Mouse (Mus musculus): ENCODE data around the gene Mbnl2. TPM values are rescaled to one million over a fixed set of nuclear protein-coding genes. Genes with fewer than 3 reads are reported as not detected.

The Mbnl2 gene
- polyA plus RNA-seq, 1 experiment from 2014 or later, result 110 TPM

DNA sequence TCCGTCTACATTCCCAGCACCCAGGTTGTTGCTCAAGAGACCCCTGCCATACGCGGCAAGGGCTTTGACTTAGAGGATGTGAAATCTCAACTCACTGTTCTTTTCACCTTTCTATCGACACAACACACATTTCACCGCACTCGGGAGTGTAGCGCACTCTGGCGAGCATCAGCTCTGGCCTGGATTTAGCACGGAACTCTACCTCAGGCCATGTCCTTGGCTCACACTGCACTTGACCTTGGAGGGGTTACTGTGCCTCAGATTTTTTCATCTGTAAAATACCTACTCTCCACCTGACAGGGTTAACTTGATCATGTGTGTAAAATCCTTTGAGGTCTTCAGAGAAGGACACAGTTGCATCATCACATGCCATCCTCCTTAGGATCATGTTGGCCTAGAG is 127.2 kb downstream of the Mbnl2 start:
- H3K27me3 ChIP-seq (ENCODE audit: insufficient read depth, low read length), result no peaks in the 10 kb centered on the region
- H3K4me2 ChIP-seq, result no peak overlapping the region
- no peak for DNase-seq
- H3K4me1 ChIP-seq (ENCODE audit: insufficient read depth), result no peaks in the 10 kb centered on the region
- ATAC-seq (ENCODE audit: insufficient read depth), result no peak
- no peaks in the 10 kb centered on the region for H3K9me3 ChIP-seq (ENCODE audit: low read depth, low read length)
- H3K4me3 ChIP-seq (ENCODE audit: low read depth, low read length), result no peak overlapping the region
- H3K27ac ChIP-seq (ENCODE audit: low read depth), result no peak overlapping the region
- TF ChIP-seq CTCF (IDR thresholded peaks at IDR 0.05; ENCODE audit: low read depth), result no peak
- H3K9ac ChIP-seq, result no peak overlapping the region
- peaks cover 66% of the 10 kb centered on the region for H3K36me3 ChIP-seq (ENCODE audit: insufficient read depth)
- 93% methylated on average over 9 of the region's 9 CpGs for WGBS

DNA sequence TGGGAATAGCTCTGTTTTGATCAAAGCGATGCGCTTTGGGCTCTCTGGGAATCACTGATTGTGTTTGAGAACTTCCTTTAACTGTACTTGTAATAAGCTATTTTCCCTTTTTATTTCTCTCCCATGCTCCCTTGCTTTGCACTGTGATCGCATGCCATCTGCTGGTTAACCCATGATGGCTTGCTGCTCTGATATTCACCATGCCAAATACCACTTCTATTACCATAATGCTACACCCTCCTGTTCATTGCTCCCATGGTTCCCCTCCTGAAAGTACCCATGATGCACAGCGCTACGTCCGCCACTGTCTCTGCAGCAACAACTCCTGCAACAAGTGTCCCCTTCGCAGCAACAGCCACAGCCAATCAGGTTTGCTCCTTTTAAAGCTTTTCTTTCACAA is 128.9 kb downstream of the Mbnl2 start:
- Histone ChIP-seq H3K9me3 (ENCODE audit: low read depth, low read length) (no peaks in the 10 kb centered on the region), H3K4me2 (no peak overlapping the region), H3K27ac (ENCODE audit: low read depth) (no peak overlapping the region), H3K27me3 (ENCODE audit: insufficient read depth, low read length) (no peaks in the 10 kb centered on the region), H3K4me3 (ENCODE audit: low read depth, low read length) (no peak overlapping the region), H3K36me3 (ENCODE audit: insufficient read depth) (peaks cover 64% of the 10 kb centered on the region), H3K9ac (no peak overlapping the region), H3K4me1 (ENCODE audit: insufficient read depth) (no peaks in the 10 kb centered on the region)
- no peak; the same call in 1 of the 2 replicates for TF ChIP-seq CTCF (IDR thresholded peaks at IDR 0.05; ENCODE audit: low read depth)
- ATAC-seq (ENCODE audit: insufficient read depth) (no peak), DNase-seq (no peak)
- WGBS, result 92% methylated on average over 7 of the region's 7 CpGs

DNA sequence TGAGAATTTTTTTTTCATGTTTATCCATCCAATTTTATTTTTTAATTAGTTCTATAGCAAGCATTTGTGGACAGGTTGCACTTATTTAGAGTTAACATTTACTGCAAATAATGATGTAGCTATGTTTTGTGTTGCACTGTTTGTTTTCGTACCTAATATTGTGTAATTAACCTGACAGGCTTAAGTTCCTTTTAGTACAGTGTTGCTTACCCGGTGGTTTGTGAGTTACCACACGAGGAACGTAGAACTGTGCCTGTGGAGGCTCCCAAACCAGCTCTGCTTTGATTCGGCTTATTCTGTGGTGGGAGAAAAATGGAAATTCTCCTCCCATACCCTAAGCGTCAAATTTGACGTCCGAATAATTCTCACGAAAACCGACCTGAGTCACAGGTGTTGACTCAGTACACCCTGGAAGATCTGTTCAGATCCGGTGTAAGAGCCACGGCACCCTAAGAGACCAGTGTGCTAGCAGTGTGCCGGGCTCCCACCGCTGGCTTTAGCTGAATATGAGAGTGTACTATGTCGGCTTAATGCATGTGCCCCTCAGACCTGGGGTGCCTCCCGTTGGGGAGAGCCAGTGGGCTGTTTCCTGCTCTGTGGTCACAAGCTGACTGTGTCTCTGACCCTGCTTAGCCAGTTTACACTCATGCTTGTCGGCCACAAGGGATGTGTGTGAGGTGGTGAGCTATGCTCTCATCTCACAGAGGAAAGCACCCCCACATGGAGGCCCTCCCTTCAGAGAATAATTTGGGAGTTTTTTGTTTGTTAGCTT is 129.5 kb downstream of the Mbnl2 start:
- H3K4me2 ChIP-seq, result no peak overlapping the region
- no peak for TF ChIP-seq CTCF (IDR thresholded peaks at IDR 0.05; ENCODE audit: low read depth)
- H3K27ac ChIP-seq (ENCODE audit: low read depth), result no peak overlapping the region
- ATAC-seq (ENCODE audit: insufficient read depth) (no peak), DNase-seq (no peak)
- no peak overlapping the region for H3K9ac ChIP-seq
- no peaks in the 10 kb centered on the region for H3K27me3 ChIP-seq (ENCODE audit: insufficient read depth, low read length)
- H3K9me3 ChIP-seq (ENCODE audit: low read depth, low read length), result no peaks in the 10 kb centered on the region
- no peaks in the 10 kb centered on the region for H3K4me1 ChIP-seq (ENCODE audit: insufficient read depth)
- H3K36me3 ChIP-seq (ENCODE audit: insufficient read depth), result peaks cover 60% of the 10 kb centered on the region
- WGBS, result 61% methylated on average over 17 of the region's 17 CpGs
- H3K4me3 ChIP-seq (ENCODE audit: low read depth, low read length), result no peak overlapping the region

DNA sequence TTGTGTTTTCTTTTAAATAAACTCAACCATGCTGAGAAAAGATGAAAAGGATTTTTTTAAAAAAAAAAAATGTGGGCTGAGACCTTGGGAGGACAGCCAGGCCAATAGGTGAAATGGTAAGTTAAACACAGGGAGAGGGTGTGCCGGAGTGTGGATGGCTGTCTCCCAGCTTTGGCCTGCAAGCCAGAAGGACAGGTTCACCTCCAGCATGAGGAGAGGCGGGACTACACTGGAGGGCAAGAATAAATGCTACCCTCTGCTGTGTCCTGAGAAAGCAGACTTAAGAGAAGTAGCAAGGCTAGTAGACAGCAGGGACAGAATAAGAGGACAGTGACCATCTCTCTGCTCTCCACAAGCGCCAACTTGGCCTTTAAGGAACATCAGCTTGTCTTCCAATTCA is 130.1 kb downstream of the Mbnl2 start:
- DNase-seq (no peak), ATAC-seq (ENCODE audit: insufficient read depth) (0 out of 2 replicates have a peak, but pooled peaks have one; percentile 39)
- peak overlapping the region; percentile 67; the same call in 1 of the 2 replicates for H3K27ac ChIP-seq (ENCODE audit: low read depth)
- 65% methylated on average over 3 of the region's 3 CpGs for WGBS
- H3K4me2 ChIP-seq, result no peak overlapping the region
- TF ChIP-seq CTCF (IDR thresholded peaks at IDR 0.05; ENCODE audit: low read depth), result no peak
- peaks cover 58% of the 10 kb centered on the region for H3K36me3 ChIP-seq (ENCODE audit: insufficient read depth)
- no peak overlapping the region for H3K9ac ChIP-seq
- H3K27me3 ChIP-seq (ENCODE audit: insufficient read depth, low read length), result no peaks in the 10 kb centered on the region
- H3K9me3 ChIP-seq (ENCODE audit: low read depth, low read length), result no peaks in the 10 kb centered on the region
- H3K4me3 ChIP-seq (ENCODE audit: low read depth, low read length), result no peak overlapping the region
- H3K4me1 ChIP-seq (ENCODE audit: insufficient read depth), result no peaks in the 10 kb centered on the region

DNA sequence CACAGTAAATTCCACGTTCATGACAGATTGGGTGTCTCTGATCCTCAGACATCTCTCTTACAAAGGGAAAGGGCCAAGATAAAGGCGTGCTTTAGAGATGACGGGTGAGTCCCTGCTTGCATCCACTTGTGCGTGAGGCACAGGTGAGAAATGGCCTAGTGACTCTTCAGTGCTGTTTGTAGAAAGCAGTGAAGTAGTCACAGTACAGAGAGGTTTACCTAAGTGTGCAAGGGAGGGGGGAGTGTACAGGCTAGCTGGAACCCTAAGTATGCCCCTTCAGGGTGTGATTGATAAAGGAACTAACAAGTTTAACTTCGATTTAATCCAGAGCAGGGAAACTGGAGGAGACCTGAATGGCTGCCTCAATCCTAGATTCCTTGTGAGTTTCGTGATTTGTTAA is 130.8 kb downstream of the Mbnl2 start:
- TF ChIP-seq CTCF (IDR thresholded peaks at IDR 0.05; ENCODE audit: low read depth), result no peak
- Histone ChIP-seq H3K36me3 (ENCODE audit: insufficient read depth) (peaks cover 59% of the 10 kb centered on the region), H3K9ac (no peak overlapping the region; the same call in 1 of the 2 replicates), H3K4me1 (ENCODE audit: insufficient read depth) (no peaks in the 10 kb centered on the region), H3K27me3 (ENCODE audit: insufficient read depth, low read length) (no peaks in the 10 kb centered on the region), H3K27ac (ENCODE audit: low read depth) (peak overlapping the region; percentile 67), H3K4me2 (no peak overlapping the region), H3K4me3 (ENCODE audit: low read depth, low read length) (no peak overlapping the region), H3K9me3 (ENCODE audit: low read depth, low read length) (no peaks in the 10 kb centered on the region)
- WGBS, result 33% methylated on average over 6 of the region's 6 CpGs
- ATAC-seq (ENCODE audit: insufficient read depth) (peak; percentile 61; the same call in 1 of the 2 replicates), DNase-seq (no peak)

DNA sequence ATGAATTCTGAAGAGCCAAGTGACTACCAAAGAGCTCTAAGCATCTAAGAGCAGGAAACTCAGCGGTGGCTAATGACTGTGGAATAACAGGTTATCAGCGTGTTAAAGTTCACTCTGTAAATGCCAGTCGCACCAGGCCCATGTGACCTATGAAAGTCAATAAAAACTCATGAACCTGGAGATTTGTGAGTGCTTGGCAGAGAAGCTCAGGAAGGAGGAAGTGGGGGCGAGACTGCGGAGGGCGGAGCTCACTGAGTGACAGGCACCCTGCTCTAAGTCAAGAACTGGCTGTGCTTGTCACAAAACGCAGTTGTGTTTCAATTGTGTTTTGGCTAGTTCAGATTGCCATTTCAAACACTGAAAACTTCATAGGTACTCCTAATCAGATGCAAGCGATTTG is 131.4 kb downstream of the Mbnl2 start:
- DNase-seq (peak; percentile 68), ATAC-seq (ENCODE audit: insufficient read depth) (peak; percentile 54)
- Histone ChIP-seq H3K36me3 (ENCODE audit: insufficient read depth) (peaks cover 57% of the 10 kb centered on the region), H3K4me1 (ENCODE audit: insufficient read depth) (no peaks in the 10 kb centered on the region), H3K4me3 (ENCODE audit: low read depth, low read length) (no peak overlapping the region), H3K9ac (no peak overlapping the region; the same call in 1 of the 2 replicates), H3K9me3 (ENCODE audit: low read depth, low read length) (no peaks in the 10 kb centered on the region), H3K27ac (ENCODE audit: low read depth) (no peak overlapping the region; the same call in 1 of the 2 replicates), H3K27me3 (ENCODE audit: insufficient read depth, low read length) (no peaks in the 10 kb centered on the region), H3K4me2 (no peak overlapping the region)
- WGBS, result 48% methylated on average over 8 of the region's 8 CpGs
- no peak for TF ChIP-seq CTCF (IDR thresholded peaks at IDR 0.05; ENCODE audit: low read depth)

DNA sequence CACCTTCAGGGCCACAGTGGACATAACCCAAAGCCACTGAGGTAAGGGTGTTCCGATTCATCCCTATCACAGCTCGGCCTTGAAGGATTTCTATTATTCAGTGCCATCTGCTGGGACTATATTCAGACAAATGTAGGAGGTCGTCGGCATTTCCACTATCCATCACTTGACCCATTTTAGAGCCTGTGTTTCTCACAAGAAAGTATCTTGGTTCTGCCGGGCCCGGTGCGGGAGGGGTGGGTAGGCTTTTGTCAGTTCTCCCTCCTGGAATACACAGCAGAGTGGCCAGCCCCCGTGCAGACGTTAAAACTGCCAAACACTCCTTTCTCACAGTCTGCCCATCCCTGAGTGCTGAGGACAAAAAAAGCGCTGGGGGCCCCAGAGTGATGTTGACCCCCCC is 134.4 kb downstream of the Mbnl2 start:
- H3K4me1 ChIP-seq (ENCODE audit: insufficient read depth), result no peaks in the 10 kb centered on the region
- H3K27me3 ChIP-seq (ENCODE audit: insufficient read depth, low read length), result no peaks in the 10 kb centered on the region
- DNase-seq (no peak), ATAC-seq (ENCODE audit: insufficient read depth) (no peak)
- no peak for TF ChIP-seq CTCF (IDR thresholded peaks at IDR 0.05; ENCODE audit: low read depth)
- WGBS, result 91% methylated on average over 10 of the region's 10 CpGs
- no peaks in the 10 kb centered on the region for H3K9me3 ChIP-seq (ENCODE audit: low read depth, low read length)
- H3K9ac ChIP-seq, result no peak overlapping the region
- no peak overlapping the region for H3K27ac ChIP-seq (ENCODE audit: low read depth)
- H3K4me3 ChIP-seq (ENCODE audit: low read depth, low read length), result no peak overlapping the region
- no peak overlapping the region for H3K4me2 ChIP-seq
- peaks cover 48% of the 10 kb centered on the region for H3K36me3 ChIP-seq (ENCODE audit: insufficient read depth)

All from lung, embryonic 14.5 days (tissue).